Mouse (Mus musculus): ENCODE data around the gene Gm5039.
A peak's percentile ranks its signal among the peaks of the same experiment; 100 is the strongest.
"Not testable (repeated sequence)": the region's sequence is repeated elsewhere in the genome, so short reads cannot be mapped to it uniquely, and the experiment has no call there.

The Gm5039 gene

GRCm38 (mm10) chr12:88323926-88324325 is at the start of gene Gm5039:
Gene Gm5039 (minus strand): TSS chr12:88324026.
- DNase-seq (ENCODE audit: low spot score): not testable (repeated sequence)

GRCm38 (mm10) chr12:88372018-88372417 is 48.2 kb upstream of the Gm5039 start:
- DNase-seq (ENCODE audit: low spot score): no peak

- DNase-seq (ENCODE audit: low spot score): not testable (repeated sequence)
Measured at GRCm38 (mm10) chr12:88370321-88370720, 46.5 kb upstream of the Gm5039 start.

GRCm38 (mm10) chr12:88369690-88370089 is 45.9 kb upstream of the Gm5039 start:
- not testable (repeated sequence) for DNase-seq (ENCODE audit: low spot score)

GRCm38 (mm10) chr12:88368618-88369017 is 44.8 kb upstream of the Gm5039 start:
- DNase-seq (ENCODE audit: low spot score): no peak

- DNase-seq (ENCODE audit: low spot score): no peak
Measured at GRCm38 (mm10) chr12:88367673-88368072, 43.8 kb upstream of the Gm5039 start.

- DNase-seq (ENCODE audit: low spot score): no peak
Measured at GRCm38 (mm10) chr12:88361120-88361445, 37.3 kb upstream of the Gm5039 start.

- peak; percentile 91 for DNase-seq (ENCODE audit: low spot score)
Measured at GRCm38 (mm10) chr12:88360441-88361119, 36.8 kb upstream of the Gm5039 start, which contains the start of gene Adck1. Gene Adck1 (plus strand): TSS chr12:88360554.

GRCm38 (mm10) chr12:88354182-88354702 is 30.4 kb upstream of the Gm5039 start:
- DNase-seq (ENCODE audit: low spot score): no peak

- not testable (repeated sequence) for DNase-seq (ENCODE audit: low spot score)
Measured at GRCm38 (mm10) chr12:88341286-88341685, 17.5 kb upstream of the Gm5039 start.

- not testable (repeated sequence) for DNase-seq (ENCODE audit: low spot score)
Measured at GRCm38 (mm10) chr12:88336662-88337413, 13.0 kb upstream of the Gm5039 start.

GRCm38 (mm10) chr12:88314556-88314955 is 9.3 kb downstream of the Gm5039 start:
- DNase-seq (ENCODE audit: low spot score): no peak

GRCm38 (mm10) chr12:88297171-88297570 is 26.7 kb downstream of the Gm5039 start:
- DNase-seq (ENCODE audit: low spot score): not testable (repeated sequence)

- DNase-seq (ENCODE audit: low spot score): not testable (repeated sequence)
Measured at GRCm38 (mm10) chr12:88293082-88293481, 30.7 kb downstream of the Gm5039 start.

- DNase-seq (ENCODE audit: low spot score): not testable (repeated sequence)
Measured at GRCm38 (mm10) chr12:88285224-88285623, 38.6 kb downstream of the Gm5039 start.

GRCm38 (mm10) chr12:88274400-88274799 is 49.4 kb downstream of the Gm5039 start, which contains the start of gene Gm5662:
Gene Gm5662 (minus strand): TSS chr12:88274500.
- not testable (repeated sequence) for DNase-seq (ENCODE audit: low spot score)

Measured in urinary bladder, postnatal 14 days (tissue).